Mouse (Mus musculus) left cerebral cortex, postnatal 4 days (tissue): Measurements from ENCODE around the gene Eif3i. TPM values are rescaled to one million over a fixed set of nuclear protein-coding genes. Genes with fewer than 3 reads are reported as not detected.
"Not testable (repeated sequence)": the region's sequence is repeated elsewhere in the genome, so short reads cannot be mapped to it uniquely, and the experiment has no call there.

Source experiments
- DNase-seq: peaks from one replicate; pipeline ENCODE4 v3.0.0-alpha.2; 2022
- intact Hi-C: fragments of 180-260 bp; cut with DNase I; formaldehyde crosslinking; loops from one replicate; pipeline ENCODE4 v1.15.1; 2025
- total RNA-seq, 2 experiments: library from RNA; stranded (reverse); gene quantifications; 2 replicates each; pipeline ENCODE4 v1.2.3; 2021

Eif3i gene
- total RNA-seq, 2 experiments from 2014 or later: 137 to 143 TPM

DNA sequence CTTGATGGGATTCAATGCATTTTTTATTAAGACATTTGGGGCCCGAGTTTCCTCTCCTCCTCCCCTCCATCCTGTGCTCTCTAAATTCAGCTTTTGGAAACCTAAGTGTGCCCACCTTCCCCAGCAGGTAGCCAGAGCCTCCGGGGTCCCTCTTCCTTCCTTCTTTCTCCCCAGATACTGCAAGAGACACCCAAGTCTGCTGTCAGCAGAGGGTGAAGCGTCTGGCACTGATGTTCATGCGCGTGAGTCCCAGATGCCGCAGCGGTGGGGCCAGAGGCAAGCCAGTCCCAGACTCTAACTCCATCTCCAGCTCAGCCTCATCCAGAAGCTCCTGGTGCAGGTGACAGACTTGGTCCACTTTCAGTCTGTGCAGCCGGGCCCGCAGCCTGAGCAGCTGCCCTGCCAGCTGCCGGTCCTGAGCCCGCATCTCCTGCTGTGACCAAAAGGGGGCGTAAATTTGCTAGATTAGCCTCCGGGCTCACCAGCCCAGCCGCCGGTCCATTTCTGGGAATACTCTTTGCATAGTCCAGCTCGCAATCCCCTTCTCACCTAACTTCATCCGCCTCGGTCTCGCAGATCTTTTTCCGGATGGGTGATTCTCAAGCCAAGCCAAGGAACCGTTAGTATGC lies 23.5 kb downstream of the Eif3i start:
- intact Hi-C loops: no loop called here
- DNase-seq: peak; percentile 81

DNA sequence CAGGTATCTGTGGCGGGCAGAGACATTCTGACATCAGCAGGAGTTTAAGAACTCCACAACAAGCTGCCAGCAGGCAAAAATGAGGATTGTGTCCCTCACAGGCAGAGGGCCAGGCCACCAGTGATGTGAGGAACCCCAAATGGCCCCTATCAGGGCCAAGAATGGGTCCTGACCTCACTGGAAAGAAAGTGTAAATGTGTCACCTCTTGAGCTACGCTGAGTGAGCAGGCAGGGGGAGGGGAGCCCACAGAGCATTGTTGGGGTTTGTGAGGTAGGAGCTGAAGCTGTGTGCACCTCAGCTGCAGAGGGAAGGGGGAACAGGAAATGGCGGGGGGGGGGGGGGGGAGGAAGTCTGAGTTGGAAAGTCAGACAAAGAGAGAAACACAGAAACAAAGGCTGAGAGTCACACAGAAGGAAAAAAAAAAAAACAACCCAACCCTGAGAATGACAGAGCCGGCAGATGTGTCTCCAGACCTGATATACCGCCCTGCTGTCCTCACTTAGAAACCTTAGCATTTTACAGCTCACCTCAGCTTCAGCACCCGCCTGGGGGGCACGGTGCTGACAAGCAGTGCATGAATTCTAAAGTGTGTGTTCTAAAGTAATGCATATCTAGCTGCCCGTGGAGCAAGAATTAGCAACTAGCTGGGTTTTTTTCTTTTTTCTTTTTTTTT lies 25.1 kb downstream of the Eif3i start:
- intact Hi-C loops: no loop called here
- no peak for DNase-seq

DNA sequence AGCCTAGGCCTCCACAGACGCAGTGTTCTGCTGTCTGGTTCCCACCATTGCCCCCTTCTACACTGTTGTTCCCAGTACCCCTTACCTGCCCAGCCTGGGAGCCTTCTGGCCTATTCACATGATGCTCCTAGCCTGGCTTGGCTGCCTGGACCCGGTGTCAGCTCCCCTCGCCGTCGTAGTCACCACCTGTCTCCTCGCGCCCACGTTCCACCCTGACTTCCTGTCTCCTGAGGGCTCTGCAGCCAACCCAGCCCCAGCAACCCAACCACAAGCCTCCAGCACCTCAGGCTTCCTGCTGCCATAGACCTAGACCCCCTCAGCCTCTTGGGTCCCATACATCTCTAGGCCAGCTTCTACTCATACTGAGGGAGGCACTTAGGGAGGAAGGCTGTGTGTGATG lies 27.0 kb downstream of the Eif3i start, which contains the start of gene Lck:
Lck (minus strand) TSS at position 212 of the 400 bp plus-strand sequence.
- no peak for DNase-seq
- intact Hi-C loops: no loop called here

DNA sequence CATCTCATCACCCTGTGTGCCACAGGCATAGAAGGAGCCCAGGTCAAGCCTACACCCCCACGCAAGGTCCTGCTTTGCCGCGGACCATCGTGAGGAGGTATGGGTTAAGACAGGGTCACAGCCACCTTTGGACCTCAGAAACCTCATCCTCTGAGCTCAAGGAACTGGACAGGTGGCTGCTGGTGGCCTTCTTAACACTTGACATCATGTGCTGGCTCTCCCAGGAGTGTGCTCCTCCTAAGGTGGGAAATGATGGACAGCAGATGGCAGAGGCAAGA lies 27.4 kb downstream of the Eif3i start:
- intact Hi-C loops: no loop called here
- no peak for DNase-seq

DNA sequence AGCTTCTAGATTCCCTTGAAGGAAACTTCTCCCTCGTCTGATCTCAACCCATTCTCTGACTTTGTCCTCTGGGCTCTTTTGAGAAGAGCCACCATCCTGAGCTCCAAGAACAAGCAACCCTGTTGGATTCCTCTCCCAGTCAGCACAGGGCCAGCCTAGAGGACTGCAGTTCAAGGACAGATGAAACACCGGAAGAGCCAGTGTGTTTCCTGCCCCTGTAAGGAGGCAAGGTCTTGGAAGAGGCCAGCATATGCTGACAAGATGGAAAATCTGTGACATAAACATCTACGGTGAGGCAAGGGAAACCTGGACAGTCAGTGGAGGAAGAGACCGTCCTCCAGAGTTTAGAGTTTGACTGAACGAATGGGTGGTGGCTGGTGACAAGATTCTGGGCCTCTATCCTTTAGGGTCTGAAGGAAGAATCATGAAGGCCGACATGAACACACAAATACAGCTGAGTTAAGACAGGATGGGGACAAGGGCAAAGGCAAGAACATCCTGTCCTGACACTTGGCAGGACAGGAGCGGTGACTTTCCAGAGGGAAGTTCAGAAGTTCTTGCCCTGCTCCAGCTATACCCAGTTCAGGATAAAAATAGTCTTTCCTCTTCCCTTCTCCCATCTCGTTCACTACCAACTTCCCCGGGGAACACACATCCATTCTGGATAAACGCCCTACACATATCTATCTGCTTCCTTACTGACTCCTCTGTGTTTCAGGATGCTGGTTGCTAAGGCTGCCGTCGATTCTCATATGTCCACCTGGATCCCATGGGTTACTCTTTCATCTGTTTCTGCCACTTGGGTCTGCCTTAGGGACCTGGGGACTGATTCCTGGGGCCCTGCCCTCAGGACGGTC lies 28.0 kb downstream of the Eif3i start:
- no peak for DNase-seq
- intact Hi-C loops: no loop called here

DNA sequence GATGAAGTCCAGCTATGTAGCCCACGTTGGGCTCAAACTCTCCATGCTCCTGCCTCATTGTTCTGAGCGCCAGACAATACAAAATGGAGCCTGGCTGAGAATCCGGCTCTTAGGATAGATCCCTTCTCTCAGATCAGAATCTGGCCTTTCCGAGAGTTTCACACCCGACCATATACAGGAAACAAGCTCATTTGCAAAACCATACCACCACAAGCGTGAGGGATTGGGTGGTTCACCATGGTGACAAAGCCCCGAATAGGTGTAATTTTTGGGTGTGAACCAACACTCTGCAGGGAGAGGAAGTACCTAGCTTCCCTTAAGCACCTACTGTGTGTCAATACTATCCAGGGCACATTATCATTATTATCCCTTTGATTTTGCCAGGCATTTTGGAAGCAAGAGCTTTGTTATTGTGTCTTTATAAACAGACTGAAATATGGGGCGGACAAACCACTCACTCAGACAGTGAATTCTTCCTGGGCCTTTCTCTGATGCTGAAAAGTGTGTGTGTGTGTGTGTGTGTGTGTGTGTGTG lies 28.8 kb downstream of the Eif3i start:
- no peak for DNase-seq
- intact Hi-C loops: no loop called here

DNA sequence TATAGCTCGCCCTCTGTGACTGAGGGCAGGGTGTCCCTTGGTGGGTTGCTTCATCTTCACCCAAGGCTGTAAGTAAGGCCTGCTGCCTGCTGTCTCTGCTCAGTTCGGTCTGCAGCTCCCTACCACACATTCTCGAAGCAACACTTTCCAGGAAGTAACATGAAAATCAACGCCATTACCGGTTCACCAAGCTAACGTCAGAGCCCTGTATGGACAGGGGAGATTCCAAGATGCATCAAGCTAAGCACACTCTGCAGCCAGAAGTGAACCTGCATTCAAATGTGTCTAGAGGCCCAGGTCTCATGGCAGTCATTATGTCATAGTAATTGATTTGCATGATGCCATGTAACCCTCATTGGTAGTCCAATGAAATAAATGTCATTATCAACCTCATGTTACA lies 30.4 kb downstream of the Eif3i start:
- no peak for DNase-seq

DNA sequence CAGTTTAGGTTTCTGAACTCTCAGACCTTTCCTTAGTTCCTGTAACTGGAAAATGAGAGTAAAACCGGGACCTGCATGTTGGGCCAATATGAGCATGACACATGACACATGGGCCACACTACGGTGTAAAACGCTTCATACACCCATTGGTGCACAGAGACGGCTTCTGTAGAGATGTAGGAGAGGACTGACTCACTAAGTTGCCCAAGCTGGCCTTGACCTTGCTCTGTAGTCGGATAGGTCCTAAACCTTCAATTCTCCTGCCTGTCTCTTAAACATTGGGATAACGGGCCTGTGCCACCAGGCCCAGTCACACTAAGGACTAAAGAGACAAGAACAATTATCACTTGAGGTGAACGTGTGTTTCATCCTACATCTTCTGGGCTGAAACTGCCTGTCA lies 32.1 kb downstream of the Eif3i start:
- no peak for DNase-seq
- intact Hi-C loops: no loop called here

More for the DNA sequence above, 30.4 kb downstream of the Eif3i start:
- intact Hi-C loops: no loop called here

DNA sequence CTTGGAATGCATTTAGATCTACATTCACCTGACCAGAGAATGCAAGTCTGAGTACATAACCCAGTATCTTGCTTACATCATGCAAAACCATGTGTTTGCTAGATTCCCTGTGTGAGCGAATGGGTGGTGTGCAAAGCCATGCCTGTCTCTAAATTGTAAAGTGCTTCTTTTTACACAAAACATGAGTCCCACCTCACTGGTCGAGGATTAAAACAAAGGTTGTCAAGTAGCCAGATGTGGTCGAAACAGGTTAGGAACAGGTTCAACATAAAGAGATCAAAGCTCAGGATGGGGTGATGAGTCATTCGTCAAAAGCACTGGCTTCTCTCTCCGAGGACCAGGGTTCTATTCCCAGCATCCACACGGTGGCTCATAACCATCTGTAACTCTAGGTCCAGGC lies 35.3 kb downstream of the Eif3i start:
- intact Hi-C loops: no loop called here
- DNase-seq: no peak

DNA sequence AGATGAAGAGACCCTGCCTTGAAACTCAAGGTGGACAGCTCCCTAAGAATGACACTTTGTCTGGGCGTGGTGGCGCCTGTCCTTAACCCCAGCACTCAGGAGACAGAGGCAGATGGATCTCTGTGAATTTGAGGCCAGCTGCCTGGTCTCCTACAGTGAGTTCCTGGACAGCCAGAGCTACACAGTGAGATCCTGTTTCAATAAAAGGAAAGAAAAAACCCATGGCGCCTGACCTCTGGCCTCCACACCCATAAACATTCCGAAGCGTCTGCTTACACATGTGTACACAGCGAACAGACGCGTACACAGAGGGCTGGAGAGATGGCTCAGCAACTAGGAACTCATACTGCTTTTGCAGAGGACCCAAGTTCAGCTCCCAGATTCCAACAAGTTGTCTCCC lies 36.7 kb downstream of the Eif3i start:
- intact Hi-C loops: no loop called here
- no peak for DNase-seq

DNA sequence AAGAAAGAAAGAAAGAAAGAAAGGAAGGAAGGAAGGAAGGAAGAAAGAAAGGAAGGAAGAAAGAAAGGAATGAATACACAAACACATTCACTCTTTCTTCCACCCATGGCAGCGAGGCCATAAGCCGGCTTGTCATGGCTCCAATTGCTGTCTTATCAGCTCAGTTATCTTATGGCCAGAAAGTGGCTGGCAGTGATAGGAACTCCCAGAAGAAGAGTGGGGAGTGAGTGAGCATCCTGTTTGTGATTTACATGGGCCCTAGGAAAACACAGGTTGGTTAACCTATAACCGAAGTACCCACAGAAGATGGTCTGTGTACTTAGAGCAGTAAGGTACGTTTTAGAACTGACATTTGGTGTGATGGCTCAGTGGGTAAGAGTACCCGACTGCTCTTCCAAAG lies 39.3 kb downstream of the Eif3i start:
- intact Hi-C loops: no loop called here
- DNase-seq: no peak

DNA sequence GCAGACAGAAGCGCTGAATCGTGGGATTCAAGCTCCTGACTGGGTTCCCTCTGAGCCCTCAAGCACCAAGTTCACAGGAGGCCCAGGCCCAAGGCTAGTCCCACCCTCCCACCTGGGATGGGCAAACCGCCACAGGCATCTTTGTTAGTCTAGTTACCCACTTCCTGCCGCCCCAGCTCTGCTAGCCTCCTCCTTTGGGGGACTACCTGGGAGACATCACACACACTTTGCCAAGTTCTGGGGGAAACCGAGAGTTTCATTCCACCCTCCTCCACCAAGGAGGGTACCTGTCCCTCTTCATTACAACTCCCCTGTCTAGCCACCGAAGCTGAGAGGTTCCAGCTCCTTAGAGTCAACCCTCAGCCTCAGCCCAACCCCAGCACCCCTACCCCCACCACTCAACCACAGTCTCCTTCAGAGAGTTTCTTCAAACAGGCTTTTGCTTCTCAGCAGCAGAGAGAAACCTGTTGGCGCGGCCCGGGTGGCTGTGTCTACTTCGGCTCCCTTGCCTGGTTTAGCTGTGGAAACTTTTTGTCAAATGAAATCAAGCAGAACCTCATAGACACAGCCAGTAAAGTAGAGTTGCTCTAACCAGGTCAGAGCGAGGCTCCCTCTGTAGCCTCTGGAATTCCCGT lies 42.0 kb downstream of the Eif3i start:
- intact Hi-C loops: no loop called here
- DNase-seq: no peak

DNA sequence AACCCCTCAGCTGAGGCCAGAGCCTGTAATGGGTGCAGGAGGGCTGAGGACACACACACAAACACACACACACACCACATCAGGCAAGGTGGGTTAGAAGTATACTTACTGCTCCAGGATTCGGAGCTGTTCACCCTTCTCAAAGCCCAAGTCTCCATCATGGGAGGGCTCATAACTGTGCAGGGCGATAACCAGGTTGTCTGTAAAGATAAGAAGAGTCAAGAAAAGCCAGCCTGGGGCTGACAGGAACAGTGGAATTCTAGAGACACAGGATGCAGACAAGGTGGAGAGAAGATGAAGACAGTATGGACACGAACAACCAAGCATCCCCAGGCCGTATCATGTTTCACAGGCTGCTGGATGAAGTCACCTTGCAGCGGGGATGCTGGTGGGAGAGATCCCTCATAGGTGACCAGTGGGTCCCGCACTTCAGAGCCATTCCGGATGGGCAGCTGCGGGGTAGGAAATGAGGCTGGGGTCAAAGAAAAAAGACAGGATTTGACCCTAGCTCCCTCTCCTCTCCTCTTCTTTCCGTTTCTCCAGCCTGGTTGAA lies 43.1 kb downstream of the Eif3i start:
- intact Hi-C loops: no loop called here
- DNase-seq: no peak

DNA sequence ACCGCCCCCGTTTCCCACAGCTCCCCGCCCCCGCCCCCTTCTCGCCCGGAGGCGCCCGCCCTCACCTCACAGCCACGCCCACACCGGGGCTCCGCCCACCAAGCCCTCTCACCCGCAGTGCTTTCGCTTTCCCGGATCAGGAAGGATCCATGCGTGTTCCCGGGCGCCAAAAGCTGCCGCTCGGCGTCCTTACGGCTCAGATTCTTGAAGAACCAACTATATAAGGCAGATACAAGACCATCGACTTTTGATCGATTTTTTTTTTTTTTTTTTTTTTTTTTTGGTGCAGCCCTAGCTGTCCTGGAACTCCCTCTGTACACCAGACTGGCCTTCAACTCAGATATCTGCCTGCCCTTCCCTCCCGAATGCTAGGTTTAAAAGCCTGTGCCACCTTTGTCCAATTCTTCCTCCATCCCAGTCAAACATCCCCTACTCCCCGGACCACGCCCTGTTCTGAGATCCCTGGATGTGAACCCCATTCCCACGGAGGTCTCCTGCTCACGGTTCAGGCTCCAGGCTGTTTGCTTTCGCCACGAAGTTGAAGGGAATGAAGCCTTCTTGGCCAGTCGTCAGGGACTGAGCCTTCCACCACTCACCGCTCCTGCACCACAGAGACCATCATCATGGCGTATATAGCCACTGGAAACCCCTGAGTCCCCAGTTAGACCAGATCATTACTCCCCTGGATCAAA lies 43.8 kb downstream of the Eif3i start:
- peak; percentile 91 for DNase-seq
- intact Hi-C loops: no loop called here

DNA sequence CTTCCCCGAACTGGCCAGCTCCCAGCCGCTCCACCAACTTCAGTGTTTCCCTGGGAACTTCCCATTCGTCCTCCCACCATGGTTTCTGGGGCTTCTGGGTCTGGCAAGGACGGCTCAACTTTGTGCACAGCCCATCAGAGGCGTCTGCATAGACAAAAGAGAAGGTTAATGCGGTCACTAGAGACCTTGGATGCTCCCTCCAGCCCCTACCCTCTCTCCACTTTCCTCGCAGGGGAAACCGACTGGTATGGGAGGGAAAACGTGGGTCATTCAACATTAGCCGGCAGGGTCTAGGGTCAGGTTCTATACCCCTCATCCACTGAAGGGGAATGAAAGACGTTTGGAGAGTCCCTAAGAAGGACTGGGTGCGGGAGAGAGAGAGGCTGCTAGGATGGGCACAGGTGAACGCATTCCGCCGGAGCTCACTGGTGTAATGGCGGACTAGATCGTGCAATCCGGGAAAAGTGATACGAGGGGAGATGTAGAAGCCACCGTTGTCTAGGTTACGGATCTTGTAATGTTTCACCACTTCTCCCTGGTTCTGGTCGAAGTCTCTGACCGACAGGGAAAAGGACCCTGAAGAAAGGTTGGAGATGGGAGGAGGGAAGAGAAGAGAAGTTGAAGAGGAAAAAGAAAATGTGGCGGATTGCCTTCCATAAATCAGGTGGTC lies 44.5 kb downstream of the Eif3i start:
- DNase-seq: no peak

DNA sequence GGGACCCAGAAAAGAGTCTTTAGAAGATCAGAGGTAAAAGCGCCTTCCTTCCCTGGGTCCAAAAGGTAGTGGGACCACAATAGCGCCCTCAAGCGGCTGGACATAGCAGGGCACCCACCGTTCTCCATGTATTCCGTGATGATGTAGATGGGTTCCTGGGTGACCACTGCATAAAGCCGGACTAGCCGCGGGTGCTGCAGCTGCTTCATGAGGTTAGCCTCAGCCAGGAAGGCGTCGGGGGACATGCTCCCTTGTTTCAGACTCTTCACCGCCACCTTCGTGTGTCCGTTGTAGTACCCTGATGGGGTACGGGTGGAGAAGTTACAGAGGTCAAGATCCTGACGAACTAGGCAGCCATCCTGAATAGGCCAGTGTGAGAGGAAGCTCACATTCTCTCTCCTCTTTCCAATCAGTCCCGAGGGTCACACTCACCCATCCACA lies 45.0 kb downstream of the Eif3i start:
- peak; percentile 52 for DNase-seq
- intact Hi-C loops: no loop called here

More for the DNA sequence above, 44.5 kb downstream of the Eif3i start:
- intact Hi-C loops: no loop called here

DNA sequence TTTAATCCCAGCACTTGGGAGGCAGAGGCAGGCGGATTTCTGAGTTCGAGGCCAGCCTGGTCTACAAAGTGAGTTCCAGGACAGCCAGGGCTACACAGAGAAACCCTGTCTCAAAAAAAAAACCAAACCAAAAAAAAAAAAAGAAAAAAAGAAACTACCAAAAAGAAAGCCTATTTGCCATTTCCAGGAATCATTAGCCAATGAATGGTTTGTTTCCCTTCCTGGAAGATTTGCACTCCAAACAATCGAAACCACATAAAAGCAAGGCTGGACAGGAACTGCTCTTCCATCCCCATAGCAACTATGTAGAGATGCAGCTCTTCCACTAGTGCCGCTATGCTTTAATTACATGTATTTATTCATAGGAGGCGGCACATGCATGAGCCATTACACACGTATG lies 45.9 kb downstream of the Eif3i start:
- DNase-seq, intact Hi-C loops: not testable (repeated sequence)

DNA sequence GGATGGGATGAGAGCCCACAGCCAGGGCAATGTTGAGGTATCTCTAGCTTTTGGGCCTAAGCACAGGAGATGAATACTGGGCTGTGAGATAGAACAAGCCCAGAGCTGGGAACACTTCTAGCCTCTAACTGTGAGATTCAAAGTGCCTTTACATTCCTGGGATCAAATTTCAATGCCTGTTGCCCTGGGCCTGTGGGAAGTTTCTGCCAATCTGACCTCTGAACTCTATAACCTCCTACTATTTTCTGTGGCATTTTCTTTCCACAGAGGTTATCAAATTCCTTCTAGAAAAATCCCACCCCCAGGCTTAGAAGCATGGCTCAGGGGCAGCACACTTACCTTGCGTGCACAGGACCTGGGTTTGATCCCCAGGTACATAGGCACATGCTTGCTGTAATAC lies 50.2 kb downstream of the Eif3i start:
- no peak for DNase-seq
- intact Hi-C loops: no loop called here

DNA sequence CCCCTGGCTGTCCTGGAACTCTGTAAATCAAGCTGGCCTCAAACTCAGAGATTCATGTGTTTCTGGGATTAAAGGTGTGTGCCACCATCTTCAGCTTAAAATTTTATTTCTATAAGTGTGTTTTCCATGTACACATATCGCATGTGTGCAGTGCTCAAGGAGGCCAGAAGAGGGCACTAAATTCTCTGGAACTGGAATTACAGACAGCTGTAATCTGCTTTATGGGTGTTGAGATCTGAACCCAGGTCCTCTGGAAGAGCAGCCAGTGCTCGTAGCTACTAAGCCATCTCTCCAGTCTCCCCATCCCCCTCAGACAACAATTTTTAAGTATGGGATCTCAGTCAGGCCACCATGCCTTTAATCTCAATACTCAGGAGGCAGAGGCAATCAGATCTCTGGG lies 51.1 kb downstream of the Eif3i start:
- DNase-seq: peak; percentile 15
- intact Hi-C loops: loop anchor here (5.0 kb wide), 1 partner anchor 53 kb away; the partner anchor contains the start of genes Eif3i and Tmem234
